Mouse (Mus musculus): ENCODE results near the gene Ttll11. TPM values are rescaled to one million over a fixed set of nuclear protein-coding genes. Genes with fewer than 3 reads are reported as not detected.

The Ttll11 gene
- total RNA-seq, 2 experiments from 2014 or later: not detected

DNA sequence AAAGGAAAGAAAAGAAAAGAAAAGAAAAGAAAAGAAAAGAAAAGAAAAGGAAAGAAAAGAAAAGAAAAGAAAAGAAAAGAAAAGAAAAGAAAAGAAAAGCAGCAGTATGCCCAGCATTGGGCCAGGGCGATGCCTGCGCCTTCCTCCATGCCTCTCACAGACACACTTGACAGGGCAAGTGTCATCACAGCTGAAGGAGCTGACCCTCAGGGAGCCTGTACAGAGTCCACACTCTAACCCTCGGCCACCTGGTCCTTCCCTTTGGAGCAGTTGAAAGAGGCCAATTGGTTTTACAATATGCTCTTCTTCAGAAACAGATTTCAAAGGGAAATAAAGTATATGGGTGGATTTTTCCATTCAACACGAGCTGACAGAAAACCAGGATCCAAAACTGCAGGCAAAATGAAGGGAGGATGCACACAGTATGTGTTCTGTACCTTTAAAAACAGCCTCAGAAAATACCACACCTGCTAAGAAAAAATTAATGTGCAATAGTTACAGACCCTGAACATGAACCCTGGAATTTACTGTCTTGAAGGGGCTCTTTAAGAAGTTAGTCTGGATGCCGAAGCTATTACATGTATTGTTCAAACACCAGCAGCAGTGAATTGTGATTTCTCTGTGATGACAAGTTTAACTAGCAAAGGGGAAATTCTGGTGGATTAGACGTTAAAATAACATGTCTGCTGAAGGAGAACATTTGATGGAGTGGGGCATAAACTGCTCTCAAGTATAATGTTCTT, 7.3 kb downstream of the Ttll11 start:
- no peak for ATAC-seq (replicated peaks; ENCODE audit: low FRiP score, poor library complexity, severe bottlenecking)

DNA sequence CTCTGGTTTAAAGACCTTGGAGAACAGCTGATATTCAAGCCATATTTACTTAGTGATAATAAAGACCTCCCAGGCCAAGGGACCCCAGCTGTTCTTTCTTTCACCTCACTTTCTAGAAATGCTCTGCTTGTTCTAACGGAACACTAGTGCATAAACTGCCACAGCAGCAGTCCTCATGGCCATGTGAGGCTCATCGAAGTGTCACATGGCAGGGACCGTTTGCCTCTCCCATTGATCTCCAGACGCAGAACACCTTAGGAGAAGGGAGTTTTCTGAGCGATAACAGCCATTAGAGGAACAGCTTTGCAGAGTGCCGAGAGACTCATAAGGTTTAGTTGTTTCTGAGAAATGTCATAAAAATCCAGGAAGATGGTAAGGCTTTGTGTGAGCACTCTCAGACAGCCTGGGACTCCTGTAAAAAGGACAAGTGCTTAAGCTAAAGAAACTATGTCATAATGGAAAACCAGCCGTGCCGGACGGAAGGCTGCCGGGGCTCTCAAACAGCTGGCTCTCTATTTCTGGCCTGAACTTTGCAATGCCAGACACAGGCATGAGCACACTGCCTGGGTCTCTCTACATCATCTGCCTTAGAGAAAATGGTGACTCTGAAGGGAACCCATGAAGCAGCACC, 13.7 kb downstream of the Ttll11 start:
- no peak for ATAC-seq (replicated peaks; ENCODE audit: low FRiP score, poor library complexity, severe bottlenecking)

DNA sequence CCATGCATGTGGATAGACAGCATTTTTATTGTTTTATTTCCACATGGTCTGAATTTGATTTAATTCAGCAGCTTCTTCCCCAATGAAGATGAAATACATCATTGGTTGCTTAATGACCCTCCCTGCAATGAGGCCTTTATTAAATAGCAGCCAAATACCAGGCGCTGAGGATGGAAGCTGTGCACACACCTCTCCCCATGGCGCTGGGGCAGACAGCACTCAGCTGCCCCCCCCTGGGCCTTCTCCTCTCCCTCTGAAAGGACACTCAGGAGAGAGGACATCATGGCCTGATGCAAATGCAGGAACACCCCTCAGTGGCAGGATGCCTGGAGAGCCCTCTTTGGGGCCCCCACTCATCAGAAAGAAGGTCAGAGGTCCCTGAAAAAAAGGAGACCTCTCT, 16.4 kb downstream of the Ttll11 start:
- no peak for ATAC-seq (replicated peaks; ENCODE audit: low FRiP score, poor library complexity, severe bottlenecking)

DNA sequence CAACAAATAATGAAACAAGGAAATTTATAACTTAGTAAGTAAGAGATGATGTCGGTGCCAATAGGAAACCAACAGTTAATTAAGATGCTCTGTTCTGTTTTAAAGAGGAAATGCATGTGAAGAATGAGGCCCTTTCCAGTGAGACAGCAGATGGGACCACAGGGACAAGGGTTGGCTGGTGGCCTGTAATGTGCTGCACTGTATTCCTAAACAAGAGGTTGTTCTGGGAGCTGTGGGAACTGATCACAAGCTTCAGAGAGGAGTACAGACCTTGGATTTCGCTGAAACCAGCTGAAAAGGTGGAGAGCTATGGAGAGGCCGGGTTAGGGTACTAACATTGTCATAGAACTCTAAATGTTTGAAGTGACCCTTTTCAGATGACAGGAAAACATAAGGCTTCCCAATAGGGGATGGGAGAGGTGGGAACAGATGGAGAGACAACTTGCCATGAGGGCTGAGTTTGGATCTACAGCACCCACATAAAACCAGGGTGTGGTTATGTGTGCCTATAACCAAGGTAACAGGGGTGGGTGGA, 18.1 kb downstream of the Ttll11 start:
- no peak for ATAC-seq (replicated peaks; ENCODE audit: low FRiP score, poor library complexity, severe bottlenecking)

DNA sequence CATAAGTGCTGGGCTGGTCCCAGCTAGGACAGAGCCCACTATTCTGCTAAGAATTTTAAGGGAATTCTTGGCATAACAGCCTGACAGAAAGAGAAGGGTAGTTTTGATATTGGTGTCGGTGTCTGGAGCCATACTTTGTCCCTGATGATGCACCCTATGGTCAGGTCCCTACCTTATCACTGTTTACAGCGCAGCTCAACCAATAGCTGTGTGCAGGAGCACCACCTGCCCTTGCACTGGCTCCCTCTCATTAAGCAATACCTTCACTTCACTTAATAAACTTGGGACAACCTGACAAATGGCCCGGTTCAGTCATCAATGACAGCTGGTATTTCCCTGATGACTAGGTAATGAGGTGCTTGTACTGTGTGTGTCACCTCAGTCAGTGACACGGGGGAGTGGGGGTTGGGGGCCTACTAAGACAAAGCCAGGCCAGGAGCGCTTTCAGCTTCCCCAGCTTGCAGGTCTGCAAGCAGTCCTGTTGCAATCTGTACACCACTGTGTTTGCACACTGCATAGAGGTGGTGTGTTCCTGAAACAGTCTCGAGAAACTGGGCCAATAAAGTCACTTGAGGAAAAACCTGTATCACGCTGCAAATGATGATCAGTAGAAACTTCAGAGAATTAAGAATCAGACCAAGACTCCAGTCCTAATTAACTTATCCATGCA, 22.1 kb downstream of the Ttll11 start:
- no peak for ATAC-seq (replicated peaks; ENCODE audit: low FRiP score, poor library complexity, severe bottlenecking)

DNA sequence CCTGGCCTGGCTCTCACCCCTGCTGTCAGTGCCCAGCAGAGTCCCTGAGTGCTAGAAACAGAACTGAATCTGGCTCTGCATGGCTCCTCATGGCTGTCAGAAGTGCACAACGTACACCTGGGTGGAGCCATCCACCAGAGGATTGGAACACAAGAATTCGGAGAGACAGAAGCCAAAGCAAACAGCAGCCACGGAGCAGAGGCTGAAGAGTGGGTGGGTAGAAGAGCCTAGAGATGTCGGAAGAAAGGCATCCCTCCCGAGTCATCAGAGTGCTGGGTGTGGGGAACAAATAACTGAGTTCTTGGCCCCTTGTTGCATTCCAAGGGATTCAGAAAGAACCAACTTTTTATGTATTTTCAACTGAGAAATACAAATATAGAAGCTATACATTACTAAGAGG, 24.5 kb downstream of the Ttll11 start:
- no peak for ATAC-seq (replicated peaks; ENCODE audit: low FRiP score, poor library complexity, severe bottlenecking)

DNA sequence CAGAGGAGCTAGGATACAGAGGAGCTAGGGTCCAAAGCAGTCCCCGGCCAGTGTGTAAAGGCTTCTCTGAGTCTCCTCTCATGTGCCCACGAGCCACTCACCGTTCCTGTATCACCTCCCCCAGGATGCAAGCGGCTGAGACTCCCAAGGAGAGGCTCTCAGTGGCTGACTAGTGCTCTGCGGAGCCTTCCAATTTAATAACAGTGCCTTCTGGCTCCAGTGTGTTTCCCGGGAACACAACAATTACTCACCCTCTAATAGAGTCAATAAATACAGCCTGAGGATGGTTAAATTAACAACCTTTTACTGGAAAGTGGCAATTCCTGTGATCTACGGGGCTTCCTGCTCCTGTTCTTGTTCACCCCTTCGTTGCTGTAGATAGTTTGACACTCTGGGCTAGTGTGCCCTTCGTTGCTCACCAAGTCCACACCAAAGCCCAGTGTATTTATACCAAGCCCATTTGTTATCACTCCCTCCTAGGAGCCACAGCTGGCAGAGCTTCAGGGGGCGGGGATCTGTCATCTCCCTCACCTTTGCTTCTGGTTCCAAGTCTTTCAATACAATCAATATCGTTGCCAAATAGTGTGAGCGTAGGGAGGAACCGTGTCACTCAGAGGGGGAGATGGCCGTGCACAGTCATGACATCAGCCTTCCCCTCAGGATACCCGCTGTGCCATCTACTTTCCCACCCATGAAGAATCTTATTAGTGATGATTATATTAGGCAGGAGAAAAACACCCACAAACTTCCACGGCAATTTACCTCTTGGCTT, 27.3 kb downstream of the Ttll11 start:
- ATAC-seq (replicated peaks; ENCODE audit: low FRiP score, poor library complexity, severe bottlenecking): no peak

DNA sequence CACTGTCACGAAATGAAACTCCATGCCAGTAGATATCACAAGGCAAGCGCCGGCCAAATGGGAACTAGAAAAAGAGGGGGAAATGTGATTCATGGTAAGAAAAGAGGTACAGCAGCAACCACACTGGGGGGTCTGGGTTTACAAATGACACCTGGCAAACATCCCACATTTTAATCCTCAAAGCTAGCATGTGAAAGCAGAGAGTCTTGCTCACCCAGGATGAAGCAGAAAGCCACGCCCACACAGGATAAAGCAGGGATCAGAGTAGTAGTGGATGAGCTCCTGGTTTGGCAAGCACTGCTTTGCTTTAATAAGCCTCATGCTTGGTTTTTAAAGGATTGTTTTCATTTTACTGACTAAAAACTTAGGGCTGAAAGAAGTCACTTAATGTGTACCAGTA, 34.8 kb downstream of the Ttll11 start:
- no peak for ATAC-seq (replicated peaks; ENCODE audit: low FRiP score, poor library complexity, severe bottlenecking)

DNA sequence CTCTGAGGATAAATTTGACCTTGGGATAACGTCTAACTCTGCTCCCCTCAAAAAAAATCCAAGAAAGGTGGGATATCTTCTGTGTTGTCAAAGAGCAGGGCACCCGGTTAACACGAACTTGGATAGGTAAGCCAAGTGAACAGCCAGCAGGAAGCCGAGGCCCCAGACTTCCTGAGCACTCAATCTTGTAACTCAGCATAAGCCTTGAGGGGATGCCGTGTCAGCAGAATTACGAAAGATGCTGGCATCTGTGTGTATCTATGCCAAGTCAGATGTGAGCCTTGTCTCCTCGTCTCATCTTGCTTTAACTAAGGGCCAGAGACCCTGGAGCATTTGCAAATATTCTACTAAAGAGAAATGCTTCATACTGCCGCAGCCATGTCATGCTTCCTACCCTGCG, 36.8 kb downstream of the Ttll11 start:
- ATAC-seq (replicated peaks; ENCODE audit: low FRiP score, poor library complexity, severe bottlenecking): no peak

DNA sequence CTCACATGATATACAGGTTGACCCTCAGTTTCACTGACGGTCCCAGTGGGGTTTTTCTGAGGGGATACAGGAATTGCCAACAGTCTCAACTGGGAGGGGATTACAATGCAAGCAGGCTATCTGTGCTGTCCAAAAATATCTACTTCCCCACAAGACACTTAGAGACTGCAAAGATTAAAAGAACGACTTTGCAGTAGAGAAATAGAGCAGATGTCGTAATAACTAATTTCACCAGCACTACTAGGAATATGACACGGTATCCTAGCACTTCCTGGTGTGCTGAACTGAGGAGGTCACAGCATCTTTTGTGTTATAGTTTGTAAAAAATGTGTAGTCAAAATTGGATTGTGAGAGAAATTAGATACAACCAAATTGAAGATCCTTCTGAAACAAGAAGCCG, 44.7 kb downstream of the Ttll11 start:
- ATAC-seq (replicated peaks; ENCODE audit: low FRiP score, poor library complexity, severe bottlenecking): no peak

DNA sequence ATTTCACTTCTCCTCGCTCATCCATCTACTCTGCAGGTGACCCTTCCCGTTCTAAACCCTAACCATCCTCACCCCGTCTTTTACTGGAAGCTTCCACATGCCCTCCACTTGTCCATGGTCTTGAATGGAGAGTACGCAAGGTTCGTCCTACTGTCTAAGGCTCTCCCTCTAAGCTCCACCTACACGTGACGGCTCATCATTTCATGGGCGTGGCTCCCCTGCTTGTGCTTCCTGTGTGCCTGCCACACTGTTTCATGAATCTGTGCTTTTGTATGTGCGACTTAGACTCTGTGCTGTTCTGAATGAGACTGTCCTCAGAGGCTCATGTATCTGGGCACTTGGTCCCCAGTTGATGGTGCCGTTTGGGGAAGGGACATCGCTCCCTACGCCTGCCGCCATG, 46.6 kb downstream of the Ttll11 start:
- ATAC-seq (replicated peaks; ENCODE audit: low FRiP score, poor library complexity, severe bottlenecking): no peak

DNA sequence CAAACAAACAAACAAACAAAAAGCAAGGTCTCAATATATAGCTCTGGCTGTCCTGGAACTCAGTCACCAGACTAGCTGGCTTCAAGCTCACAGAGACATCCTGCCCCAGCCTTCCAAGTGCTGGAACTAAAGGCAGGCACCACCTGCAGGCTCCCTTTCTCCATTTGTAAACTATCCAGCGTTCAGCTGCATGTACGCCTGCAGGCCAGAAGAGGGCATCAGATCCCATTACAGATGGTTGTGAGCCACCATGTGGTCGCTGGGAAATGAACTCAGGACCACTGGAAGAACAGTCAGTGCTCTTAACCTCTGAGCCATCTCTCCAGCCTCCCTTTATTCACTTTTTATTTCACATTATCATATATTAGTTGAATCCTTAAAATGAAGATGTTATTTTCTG, 48.1 kb downstream of the Ttll11 start:
- no peak for ATAC-seq (replicated peaks; ENCODE audit: low FRiP score, poor library complexity, severe bottlenecking)

DNA sequence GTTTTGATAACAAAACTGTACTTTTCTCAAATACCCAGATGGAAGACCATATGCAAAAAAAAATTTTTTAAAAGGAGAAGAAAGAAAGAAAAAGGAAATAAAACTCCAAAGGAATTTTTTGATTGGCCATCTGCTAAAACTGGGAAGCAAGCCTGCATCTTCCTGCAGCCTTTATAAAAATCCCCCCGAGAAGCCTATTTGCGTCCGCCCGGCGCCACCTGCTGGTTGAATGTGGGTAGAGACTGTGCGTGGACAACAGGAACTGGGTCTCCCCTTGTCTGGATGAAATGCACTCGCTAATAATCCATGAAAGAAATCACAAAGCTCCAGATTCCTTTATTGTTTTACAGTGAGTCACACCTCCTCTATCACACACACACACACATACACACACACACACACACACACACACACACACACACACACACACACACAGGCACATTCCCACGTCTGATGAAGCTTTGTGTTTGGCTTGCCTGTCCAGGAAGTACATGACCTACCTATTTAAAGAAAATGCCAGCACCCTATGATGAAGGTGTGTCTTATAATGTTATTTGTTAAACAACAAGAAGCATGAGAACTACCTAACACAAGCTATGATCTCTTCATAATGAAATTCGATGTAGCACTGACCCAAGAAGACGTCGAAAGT, 49.1 kb downstream of the Ttll11 start:
- ATAC-seq (replicated peaks; ENCODE audit: low FRiP score, poor library complexity, severe bottlenecking): no peak

DNA sequence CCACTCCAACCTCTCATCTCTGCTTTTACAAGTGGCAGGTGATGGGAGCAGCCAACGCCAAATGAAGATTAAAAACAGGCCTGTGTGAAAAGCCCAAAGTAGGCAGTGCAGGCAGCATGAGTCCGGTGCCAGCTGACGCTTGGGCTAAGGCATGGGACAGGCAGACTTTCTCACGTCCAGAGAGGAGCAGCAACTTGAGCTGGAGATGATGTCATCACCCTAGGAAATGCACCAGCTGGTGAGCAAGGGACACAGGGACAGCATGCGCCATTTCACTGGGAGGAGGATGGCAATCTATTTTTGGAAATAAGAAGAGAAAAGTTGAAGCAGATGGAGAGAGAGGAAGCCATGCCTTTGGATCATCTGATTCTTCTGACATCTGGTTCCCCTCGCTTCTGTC, 51.6 kb downstream of the Ttll11 start:
- no peak for ATAC-seq (replicated peaks; ENCODE audit: low FRiP score, poor library complexity, severe bottlenecking)

DNA sequence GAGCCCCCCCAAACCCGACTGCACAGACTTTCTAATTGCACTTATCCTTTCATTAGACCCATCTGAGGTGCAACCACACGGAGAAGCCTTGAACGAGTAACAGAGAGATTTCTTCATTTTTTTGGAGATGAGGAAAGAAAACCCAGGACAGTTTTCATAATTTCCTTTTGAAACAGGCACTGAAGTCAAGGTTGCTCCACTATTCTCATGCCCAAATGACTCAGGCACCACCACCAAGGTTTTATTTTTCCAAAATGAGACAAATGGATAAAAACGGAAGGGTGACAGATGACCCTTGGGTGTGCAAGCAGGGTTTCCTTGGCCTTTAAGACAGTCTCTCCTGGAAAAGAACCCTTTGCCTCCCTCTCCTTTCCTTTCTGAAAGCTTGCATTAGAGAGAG, 54.8 kb downstream of the Ttll11 start:
- no peak for ATAC-seq (replicated peaks; ENCODE audit: low FRiP score, poor library complexity, severe bottlenecking)

DNA sequence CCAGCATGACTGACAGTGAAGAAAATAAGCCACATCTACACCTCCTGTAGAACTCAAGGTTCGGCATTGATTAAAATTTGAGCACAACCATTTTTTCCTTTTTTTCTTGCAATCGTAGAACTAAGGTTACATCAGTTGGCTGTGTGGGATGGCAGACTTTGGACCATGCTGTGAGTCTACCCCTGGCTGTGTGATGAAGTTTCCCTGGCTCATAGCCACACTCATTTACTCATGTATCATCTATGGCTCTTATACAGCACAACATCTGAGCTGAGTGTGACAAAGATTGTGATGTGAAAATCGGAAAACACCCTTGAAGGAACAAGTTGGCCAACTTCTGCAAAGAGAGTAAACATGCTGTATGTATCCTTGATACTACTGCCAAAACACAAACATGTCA, 56.8 kb downstream of the Ttll11 start:
- ATAC-seq (replicated peaks; ENCODE audit: low FRiP score, poor library complexity, severe bottlenecking): no peak

DNA sequence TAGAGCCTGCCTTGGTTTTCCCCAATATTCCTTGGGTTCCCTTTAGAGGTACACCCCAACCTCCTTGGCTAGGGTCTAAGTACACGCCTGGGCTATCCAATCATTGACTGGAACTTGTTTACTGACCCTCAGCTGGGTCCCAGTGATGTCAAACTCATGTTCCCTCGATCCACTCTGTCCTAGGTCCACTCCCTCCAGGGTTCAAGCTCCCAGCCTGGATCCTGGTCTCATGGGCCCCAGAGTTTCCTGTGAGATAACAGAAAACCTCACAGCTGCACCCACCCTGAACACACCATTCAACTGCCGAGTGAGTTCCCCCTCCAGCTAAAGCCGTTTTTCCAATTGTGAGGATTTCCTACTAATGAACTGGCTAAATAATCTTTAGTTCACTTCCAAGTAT, 67.6 kb downstream of the Ttll11 start:
- no peak for ATAC-seq (replicated peaks; ENCODE audit: low FRiP score, poor library complexity, severe bottlenecking)

DNA sequence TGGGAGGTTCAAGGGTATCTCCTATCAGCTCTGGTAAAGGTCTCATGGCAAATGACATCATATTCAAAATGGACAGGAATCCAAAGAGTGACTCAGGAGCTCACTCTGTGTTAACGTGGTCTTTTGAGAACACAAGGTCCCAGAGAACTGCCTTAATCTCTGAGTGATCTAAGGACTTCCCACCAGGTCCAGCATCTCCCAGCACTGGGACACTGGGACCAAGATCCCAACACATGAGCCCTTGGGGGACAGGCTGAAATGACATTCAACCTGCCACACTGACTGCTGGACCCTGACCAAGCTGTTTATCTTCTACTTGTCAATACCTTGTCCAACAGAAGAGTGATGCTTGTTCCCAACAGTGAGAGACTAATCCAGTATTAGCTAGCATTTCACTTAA, 68.0 kb downstream of the Ttll11 start:
- no peak for ATAC-seq (replicated peaks; ENCODE audit: low FRiP score, poor library complexity, severe bottlenecking)

DNA sequence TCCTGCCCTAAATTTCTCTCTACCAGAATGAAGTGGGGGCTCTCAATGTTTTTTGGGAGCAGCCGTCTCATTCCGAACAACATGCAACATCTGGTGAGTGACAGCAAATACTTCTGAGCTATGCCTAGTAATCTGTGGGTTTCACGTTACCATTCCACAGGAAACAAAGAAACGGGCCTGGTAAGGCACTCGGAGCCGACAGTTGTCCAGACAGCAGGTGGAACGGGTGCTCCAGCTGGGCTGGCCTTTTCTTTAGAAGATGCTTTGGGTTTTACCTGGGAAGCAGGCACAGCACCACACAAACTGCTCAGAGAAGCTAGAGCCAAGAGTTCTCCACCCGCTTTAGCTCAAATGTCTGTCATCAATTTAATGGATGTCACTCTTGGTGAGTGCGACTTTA, 69.0 kb downstream of the Ttll11 start:
- no peak for ATAC-seq (replicated peaks; ENCODE audit: low FRiP score, poor library complexity, severe bottlenecking)

DNA sequence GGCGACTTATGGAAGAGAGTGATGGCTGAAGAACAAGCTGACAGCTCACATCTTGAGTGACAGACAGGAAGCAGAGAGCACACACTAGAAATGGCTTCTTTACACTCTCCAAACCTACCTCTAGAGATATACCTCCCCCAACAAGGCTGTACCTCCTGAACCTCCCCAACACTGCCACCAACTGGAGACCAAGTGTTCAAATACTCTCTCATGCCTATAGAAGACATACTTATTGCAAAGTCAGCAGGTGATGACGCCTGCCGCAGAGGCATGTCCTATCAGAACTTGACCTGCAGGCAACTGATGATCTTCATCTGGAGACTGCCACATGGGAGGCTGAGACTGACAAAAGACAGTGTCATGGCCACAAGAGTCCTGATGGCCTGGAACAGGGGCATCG, 70.4 kb downstream of the Ttll11 start:
- no peak for ATAC-seq (replicated peaks; ENCODE audit: low FRiP score, poor library complexity, severe bottlenecking)
